In the genomic region with DNA sequence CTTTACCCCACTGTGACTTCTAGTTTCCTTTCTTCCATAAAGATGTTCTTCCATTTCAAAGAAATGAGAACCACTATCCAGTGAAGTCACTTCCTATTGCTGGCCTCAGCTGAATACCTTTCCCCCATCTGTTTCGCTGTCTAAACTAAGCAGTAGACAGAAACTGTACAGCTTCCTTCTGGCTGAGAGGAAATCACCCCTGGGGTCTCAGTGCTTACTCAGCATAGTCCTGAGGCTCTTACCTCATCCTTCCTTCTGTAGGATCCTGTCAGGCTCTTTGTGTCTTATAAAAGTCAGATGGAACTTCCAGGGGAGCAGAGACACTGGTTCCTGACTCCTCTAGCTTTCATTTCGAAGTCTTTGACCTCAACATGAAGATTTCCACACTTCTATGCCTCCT, we compare ENCODE assay signal across 25 mouse cellular contexts. TPM values are rescaled to one million over a fixed set of nuclear protein-coding genes. Genes with fewer than 3 reads are reported as not detected.
A peak's percentile ranks its signal among the peaks of the same experiment; 100 is the strongest.
DNase-seq lines count a peak whose midpoint lies in the region; ATAC-seq and TF ChIP-seq lines count a peak whose summit lies in the region.
"Had no signal": no experiment of that assay in that cellular context is flagged by ENCODE, and none has a peak within 500 bp of the region (broad histone marks: within the 10 kb centered on the region; RNA-seq: fewer than 3 reads in every experiment).

TSS of gene Ccl12 (plus strand) at position 317 of the 400 bp plus-strand sequence.

- TF ChIP-seq CTCF in kidney, postnatal 0 days (IDR thresholded peaks at IDR 0.05; ENCODE audit: low read depth), result no peak
- no peak for TF ChIP-seq CTCF in lung, adult 2 months (IDR thresholded peaks at IDR 0.05; ENCODE audit: insufficient read depth, low read length)

- no peaks in the 10 kb centered on the region for H3K4me1 ChIP-seq in kidney, postnatal 0 days (replicated peaks; ENCODE audit: insufficient read depth, low read length)
- H3K4me1 ChIP-seq in lung, embryonic 16.5 days (replicated peaks; ENCODE audit: control insufficient read depth, insufficient read depth, low read length), result peaks cover 6% of the 10 kb centered on the region; the same call in 1 of the 2 replicates
- no peaks in the 10 kb centered on the region for H3K4me1 ChIP-seq in lung, adult 2 months (ENCODE audit: control insufficient read depth, insufficient read depth, low read length)
- H3K4me1 ChIP-seq: heart, embryonic 12.5 days; hindbrain, embryonic 15.5 days; liver, embryonic 15.5 days; neural tube, embryonic 15.5 days had no signal

- no peak for ATAC-seq in kidney, postnatal 0 days (replicated peaks; ENCODE audit: low FRiP score, low read depth)
- ATAC-seq in lung, embryonic 16.5 days (ENCODE audit: low read depth), result no peak
- peak; percentile 73 for ATAC-seq in megakaryocyte, adult 5-6 weeks (ENCODE audit: poor library complexity, severe bottlenecking)
- ATAC-seq: forebrain, embryonic 14.5 days; Patski had no signal

- H3K9ac ChIP-seq in kidney, postnatal 0 days (ENCODE audit: low read depth, low read length), result no peak within 1 kb of the TSS
- H3K9ac ChIP-seq in lung, embryonic 16.5 days (ENCODE audit: low read length), result no peak within 1 kb of the TSS
- H3K9ac ChIP-seq: heart, embryonic 12.5 days; hindbrain, embryonic 15.5 days; liver, embryonic 15.5 days; neural tube, embryonic 15.5 days had no signal

- no peaks in the 10 kb centered on the region for H3K36me3 ChIP-seq in kidney, postnatal 0 days (ENCODE audit: insufficient read depth, low read length)
- no peaks in the 10 kb centered on the region for H3K36me3 ChIP-seq in lung, embryonic 16.5 days (ENCODE audit: control insufficient read depth, insufficient read depth, low read length)
- H3K36me3 ChIP-seq: heart, embryonic 12.5 days; hindbrain, embryonic 15.5 days; liver, embryonic 15.5 days; neural tube, embryonic 15.5 days had no signal

- H3K4me2 ChIP-seq in kidney, postnatal 0 days (ENCODE audit: low read length), result no peak within 1 kb of the TSS
- no peak within 1 kb of the TSS for H3K4me2 ChIP-seq in lung, embryonic 16.5 days (ENCODE audit: low read depth, low read length)
- H3K4me2 ChIP-seq: heart, embryonic 12.5 days; hindbrain, embryonic 15.5 days; liver, embryonic 15.5 days; midbrain, embryonic 11.5 days; neural tube, embryonic 15.5 days had no signal

- H3K9me3 ChIP-seq in kidney, postnatal 0 days (replicated peaks; ENCODE audit: low read length), result no peaks in the 10 kb centered on the region
- H3K9me3 ChIP-seq in lung, embryonic 16.5 days (ENCODE audit: control insufficient read depth, low read length), result no peaks in the 10 kb centered on the region
- H3K9me3 ChIP-seq: hindbrain, embryonic 15.5 days; liver, embryonic 15.5 days; neural tube, embryonic 15.5 days had no signal

- 50% methylated on average over 2 of the region's 2 CpGs for WGBS in kidney, postnatal 0 days
- WGBS in lung, embryonic 16.5 days, result 66% methylated on average over 2 of the region's 2 CpGs
- 43% methylated on average over 2 of the region's 2 CpGs for WGBS in lung, adult 2 months

- no peaks in the 10 kb centered on the region for H3K27me3 ChIP-seq in kidney, postnatal 0 days (ENCODE audit: insufficient read depth, low read length)
- no peaks in the 10 kb centered on the region for H3K27me3 ChIP-seq in lung, embryonic 16.5 days (ENCODE audit: control insufficient read depth, insufficient read depth, low read depth, low read length)
- H3K27me3 ChIP-seq: heart, embryonic 12.5 days; hindbrain, embryonic 15.5 days; liver, embryonic 15.5 days; neural tube, embryonic 15.5 days had no signal

- TF ChIP-seq POLR2A in lung, adult 2 months (IDR thresholded peaks at IDR 0.05; ENCODE audit: borderline replicate concordance, extremely low read depth, low read depth, low read length), result no peak

- DNase-seq in kidney, postnatal 0 days (ENCODE audit: low spot score), result peak; percentile 5
- no peak for DNase-seq in kidney, postnatal 36 days
- no peak for DNase-seq in lung, adult 2 months
- peak; percentile 41 for DNase-seq in brain, adult 2 months (ENCODE audit: low read depth, low spot score)
- no peak for DNase-seq in right cerebral cortex, adult 2 months (ENCODE audit: low spot score in 2 of 2)
- DNase-seq in embryo, embryonic 10 days (ENCODE audit: low spot score), result no peak
- DNase-seq: adrenal gland, postnatal 25 days; cerebellum, postnatal 10 days; gastrocnemius, postnatal 36 days; heart, postnatal 36 days; kidney, adult 2 months; kidney, postnatal 4 days; left cerebral cortex, postnatal 4 days had no signal

- H3K4me3 ChIP-seq in kidney, postnatal 0 days (replicated peaks; ENCODE audit: low read depth, low read length), result no peak within 1 kb of the TSS
- no peak within 1 kb of the TSS for H3K4me3 ChIP-seq in lung, embryonic 16.5 days (ENCODE audit: low read length)
- no peak within 1 kb of the TSS for H3K4me3 ChIP-seq in lung, adult 2 months (replicated peaks; ENCODE audit: extremely low read depth, low read depth, low read length)
- H3K4me3 ChIP-seq: erythroblast, embryonic 14.5 days; heart, embryonic 12.5 days; hindbrain, embryonic 15.5 days; liver, embryonic 15.5 days; neural tube, embryonic 15.5 days had no signal

- no peak within 1 kb of the TSS for H3K27ac ChIP-seq in kidney, postnatal 0 days
- peak within 1 kb of the TSS; percentile 76; the same call in 1 of the 2 replicates for H3K27ac ChIP-seq in lung, embryonic 16.5 days (ENCODE audit: low read length)
- H3K27ac ChIP-seq: hindbrain, embryonic 15.5 days; liver, embryonic 15.5 days; neural tube, embryonic 15.5 days had no signal

RNA-seq across cellular contexts. Expression of gene Ccl12, which starts in this region (rescaled TPM):
- polyA plus RNA-seq in kidney, postnatal 0 days (2015; fragmentation: Nextera tagmentation; extraction: Ambion mirVana), result 5.7 and 6.4 TPM in 2 replicates
- 6.4 and 7.1 TPM in 2 replicates for polyA plus RNA-seq in lung, embryonic 16.5 days (2015; fragmentation: Nextera tagmentation; extraction: Ambion mirVana)
- polyA plus RNA-seq in lung, adult 2 months (2012; rRNA removed), result 0.93 and 2.9 TPM in 2 replicates
- not detected in 2 replicates for total RNA-seq in megakaryocyte, adult 5-6 weeks (2015)
- not detected in 2 replicates for total RNA-seq in megakaryocyte, adult 5-6 weeks (2017)
- total RNA-seq: adrenal gland, postnatal 25 days; gastrocnemius, postnatal 36 days; layer of hippocampus, postnatal 14 days had no signal
- polyA plus RNA-seq: C2C12; erythroblast, embryonic 14.5 days; Patski had no signal

Comparison
In these comparisons a context has a peak if more than half of its experiments do, and no peak if none do; other contexts are left out.
1. DNase-seq: peak in kidney, postnatal 0 days (single experiment) and brain, adult 2 months (single experiment); none in kidney, postnatal 36 days (0 of 2), lung, adult 2 months (single experiment), right cerebral cortex, adult 2 months (0 of 2) and embryo, embryonic 10 days (single experiment).
2. Peak in ATAC-seq in megakaryocyte, adult 5-6 weeks; RNA of the gene not detected or under 1 TPM.